Mouse (Mus musculus): ENCODE measurements around the gene Cotl1.
A peak's percentile ranks its signal among the peaks of the same experiment; 100 is the strongest.

The Cotl1 gene

DNA sequence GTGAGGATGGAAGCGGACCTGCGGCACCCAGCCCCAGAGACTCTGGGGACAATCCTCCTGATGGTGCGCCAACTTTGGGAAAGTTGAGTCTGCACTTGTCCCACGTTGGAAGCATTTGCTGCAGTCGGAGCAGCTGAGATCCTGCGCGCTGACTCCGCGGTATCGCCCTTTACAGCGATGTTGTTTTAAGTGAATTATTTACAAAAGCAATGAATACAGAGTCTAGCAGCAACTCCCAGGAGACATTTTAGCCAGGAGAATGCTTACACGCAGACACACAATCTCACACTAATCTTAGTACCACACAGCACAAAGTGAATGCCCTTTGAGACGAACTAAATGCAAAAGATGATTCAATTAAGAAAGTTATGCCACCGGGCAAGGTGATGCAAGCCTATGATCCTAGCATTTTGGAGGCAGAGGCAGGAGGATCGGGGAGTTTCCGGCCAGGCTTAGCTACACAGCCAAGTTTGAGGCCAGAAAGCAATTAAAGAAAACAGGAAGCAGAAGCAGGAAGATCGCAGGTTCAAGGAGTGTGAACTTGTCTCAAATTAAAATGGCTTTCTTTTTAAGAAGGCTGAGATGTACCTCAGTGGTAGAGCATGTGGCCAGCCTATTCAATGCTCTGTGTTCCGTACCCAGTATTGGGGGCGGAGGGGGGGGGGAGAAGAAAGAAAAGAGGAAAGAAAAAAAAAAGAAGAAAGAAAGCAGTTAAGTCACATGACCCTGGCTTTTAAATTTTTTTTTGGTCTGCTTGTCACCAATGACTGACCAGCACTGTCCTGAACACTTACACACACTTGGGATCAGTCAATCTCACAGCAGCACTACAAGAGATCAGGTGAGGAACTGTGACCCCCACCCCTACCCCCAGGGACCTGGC is 2.0 kb downstream of the Cotl1 start:
- DNase-seq = no peak

DNA sequence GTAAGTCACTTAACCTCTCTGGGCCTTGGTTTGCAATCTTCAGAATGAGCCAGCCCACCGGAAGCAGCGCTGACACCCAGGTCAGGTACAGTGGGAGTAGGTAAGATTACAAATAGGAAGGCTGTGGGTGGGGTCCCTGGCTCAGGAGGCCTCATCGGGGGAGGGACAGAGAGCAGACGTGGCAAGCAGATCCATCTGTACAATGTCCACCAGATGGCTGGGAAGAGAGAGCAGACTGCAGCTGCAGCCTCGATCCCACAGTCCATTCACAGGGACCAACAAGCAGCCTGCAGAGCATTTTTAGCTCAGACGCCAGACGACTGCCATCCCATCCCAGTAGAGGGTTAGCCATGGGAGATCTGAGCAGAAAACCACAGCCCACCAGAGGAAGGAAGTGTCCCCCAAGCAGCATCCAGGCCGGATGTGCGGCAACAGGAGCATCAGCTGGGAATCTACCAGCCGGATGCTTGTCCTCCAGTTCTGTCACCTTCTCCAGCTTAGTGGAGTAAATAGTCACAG is 2.7 kb downstream of the Cotl1 start:
- peak; percentile 54 to 65 for DNase-seq

GRCm38 (mm10) chr8:119836831-119837230 is 3.5 kb downstream of the Cotl1 start:
- DNase-seq = no peak

GRCm38 (mm10) chr8:119835270-119835669 is 5.1 kb downstream of the Cotl1 start:
- DNase-seq = no peak

- no peak for DNase-seq
Measured at GRCm38 (mm10) chr8:119834676-119835075, 5.7 kb downstream of the Cotl1 start.

GRCm38 (mm10) chr8:119832931-119833330 is 7.4 kb downstream of the Cotl1 start:
- DNase-seq = no peak

GRCm38 (mm10) chr8:119832101-119832617 is 8.2 kb downstream of the Cotl1 start:
- no peak for DNase-seq

DNA sequence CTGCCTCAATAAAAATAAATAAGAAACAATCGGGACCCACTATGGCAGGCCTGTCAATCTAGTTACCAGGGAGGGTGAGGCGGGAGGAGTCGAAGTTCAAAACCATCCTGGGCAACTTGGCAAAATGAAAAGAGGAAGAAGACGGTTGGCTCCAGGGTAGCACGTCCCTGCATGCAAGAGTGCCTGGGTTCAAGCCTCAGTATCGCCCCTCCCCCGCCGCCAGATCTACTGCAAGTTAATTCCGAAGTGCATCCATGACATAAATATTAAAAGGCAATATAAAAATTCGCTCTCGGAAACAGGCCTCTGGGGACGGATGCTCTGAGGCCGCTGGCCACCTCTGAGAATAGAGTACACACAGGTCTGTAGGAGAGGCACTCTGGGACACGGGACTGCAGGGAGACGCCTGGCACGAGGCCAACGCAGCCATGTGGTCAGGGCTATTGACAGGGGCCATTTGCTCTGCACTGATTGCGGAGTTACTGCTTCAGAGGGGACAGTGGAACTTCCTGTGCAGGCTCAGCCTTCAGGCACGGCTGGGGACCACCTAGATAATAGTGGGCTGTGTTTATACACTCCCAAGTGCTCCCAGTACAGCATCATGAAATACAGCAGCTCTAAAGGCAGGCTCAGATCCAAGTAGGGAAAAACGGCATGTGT is 8.9 kb downstream of the Cotl1 start:
- peak; percentile 84 to 90 for DNase-seq

DNA sequence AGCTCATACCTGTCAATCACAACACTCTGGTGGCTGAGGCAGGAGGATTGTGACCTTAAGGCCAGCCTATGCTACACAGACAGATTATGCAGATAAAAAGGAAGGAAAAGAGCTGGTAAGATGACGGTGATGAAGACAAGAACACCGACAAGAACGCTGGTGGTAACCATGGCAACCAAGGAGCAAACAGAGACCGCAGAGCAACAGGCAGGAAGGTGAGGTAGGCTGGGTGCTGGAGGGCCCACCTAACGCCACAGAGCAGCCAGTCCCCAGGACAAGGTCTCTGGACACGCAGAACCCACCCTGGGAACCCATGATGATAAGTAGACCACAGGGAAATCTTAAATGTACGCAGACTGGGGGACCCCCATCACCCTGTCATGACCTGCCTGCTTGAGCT is 9.8 kb downstream of the Cotl1 start:
- DNase-seq = no peak

DNA sequence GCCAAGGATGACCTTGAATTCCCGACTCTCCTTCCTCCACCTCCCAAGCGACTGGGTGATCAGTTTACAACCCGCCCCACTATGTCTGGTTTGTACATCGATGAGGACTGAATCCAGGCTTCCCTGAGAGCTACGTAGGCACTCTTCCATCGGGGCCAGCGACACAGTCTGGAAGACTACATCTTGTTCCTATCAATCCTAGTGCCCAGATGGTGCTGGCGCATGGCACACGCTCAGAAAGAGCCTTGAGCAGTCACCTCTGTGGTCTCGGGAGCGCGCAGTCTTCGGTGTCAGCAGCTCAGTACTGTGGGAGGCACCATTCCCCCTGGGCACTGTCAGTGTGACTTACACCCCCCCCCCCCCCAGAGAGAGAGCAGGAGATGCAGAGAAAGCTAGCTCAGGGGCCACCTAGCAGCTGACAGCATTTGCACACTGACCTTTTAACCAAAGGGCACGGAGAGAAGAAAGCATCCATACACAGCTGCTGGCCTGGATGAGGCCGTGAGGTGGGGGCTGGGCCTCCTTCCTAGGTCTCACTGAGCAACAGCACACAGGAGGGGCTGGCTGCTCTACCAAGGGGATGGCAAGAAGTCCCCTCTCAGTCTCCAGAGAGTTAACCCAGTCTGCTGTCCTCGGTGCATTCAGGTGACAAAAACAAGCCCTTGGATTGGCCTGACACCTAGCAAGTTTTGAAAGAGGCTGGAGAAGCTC is 10.3 kb downstream of the Cotl1 start:
- no peak for DNase-seq

- no peak for DNase-seq
Measured at GRCm38 (mm10) chr8:119829420-119829819, 10.9 kb downstream of the Cotl1 start.

GRCm38 (mm10) chr8:119829015-119829414 is 11.3 kb downstream of the Cotl1 start:
- DNase-seq = no peak

DNA sequence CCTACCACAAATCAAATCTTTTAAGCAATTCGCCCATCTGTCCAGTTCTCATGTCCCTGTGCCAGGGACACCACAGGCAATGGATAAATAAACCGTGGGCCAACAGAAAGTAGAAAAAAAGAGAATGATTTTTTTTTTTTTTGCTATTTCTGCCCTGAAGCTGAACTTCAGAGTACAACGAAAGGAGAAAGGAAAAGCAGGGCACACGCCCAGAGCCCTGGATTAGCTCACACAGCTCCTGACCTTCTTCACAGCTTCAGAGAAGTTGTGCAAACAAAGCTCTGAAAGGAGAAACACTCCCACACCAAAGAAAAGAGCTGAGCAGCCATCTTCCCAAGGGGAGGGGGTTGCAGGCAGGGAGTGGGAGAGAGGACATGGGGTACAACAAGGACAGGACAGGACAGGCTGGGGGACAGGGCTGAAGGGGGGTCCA is 12.6 kb downstream of the Cotl1 start:
- peak; percentile 56 to 62 for DNase-seq

DNA sequence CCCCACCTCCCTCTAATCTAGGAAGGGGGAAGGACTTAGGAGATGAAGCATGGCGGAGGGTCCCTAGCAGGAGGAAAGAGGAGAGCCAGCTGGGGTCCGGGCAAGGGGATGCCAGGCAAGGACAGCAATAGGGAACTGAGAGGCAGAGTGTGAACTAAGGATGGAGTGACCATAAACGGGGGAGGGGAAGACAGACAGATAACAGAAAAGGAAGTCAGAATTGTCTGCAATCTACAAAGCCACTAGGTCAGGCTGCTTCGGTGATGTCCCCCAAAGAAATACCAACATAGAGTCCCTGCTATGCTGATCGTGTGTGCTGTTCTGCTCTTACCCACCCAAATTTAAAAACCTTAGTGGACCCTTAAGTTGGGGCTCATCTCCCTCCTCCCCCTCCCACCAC is 13.4 kb downstream of the Cotl1 start:
- no peak for DNase-seq

- no peak for DNase-seq
Measured at GRCm38 (mm10) chr8:119825950-119826730, 14.2 kb downstream of the Cotl1 start.

DNA sequence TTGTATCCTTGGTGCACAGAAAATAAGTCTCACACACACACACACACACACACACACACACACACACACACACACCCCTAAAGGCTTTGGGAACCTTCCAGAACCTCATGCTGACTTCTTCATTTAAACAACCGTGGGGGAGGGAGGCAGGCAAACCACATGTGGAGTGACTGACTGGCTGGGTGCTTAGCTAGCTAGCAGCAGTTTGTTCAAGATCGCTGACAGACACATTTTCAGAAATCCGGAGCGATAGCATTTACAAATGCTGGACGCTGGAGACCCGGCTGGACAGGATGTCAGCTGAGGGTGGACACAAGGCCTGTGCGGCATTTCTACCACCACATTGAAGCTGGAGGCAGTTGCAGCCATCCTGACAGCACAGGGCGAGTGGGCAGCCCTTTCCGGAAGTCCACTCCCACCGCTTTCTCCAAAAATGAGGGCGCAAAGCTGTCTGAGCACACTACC is 15.5 kb downstream of the Cotl1 start:
- peak; percentile 65 to 87 for DNase-seq

DNA sequence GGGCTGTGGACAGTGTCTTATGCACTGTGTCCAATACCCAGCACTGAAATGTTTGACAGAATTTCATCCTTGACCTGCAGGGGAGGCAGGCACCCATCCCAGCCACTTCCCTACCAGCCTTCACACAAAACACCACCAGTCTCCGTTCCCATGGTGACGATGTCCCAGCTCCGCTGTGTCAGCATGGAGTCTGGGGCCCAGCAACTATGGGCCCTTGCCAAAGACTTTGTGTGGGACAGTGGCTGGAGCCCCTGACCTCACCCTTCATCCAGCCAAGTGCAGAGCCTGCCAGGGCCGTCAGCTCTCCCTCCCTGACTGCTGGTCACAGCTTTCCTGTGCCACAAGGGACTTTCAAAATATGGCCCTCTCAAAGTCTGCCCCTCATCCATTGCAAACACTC is 16.2 kb downstream of the Cotl1 start:
- peak in 1 of 2 experiments; percentile 78 for DNase-seq

DNA sequence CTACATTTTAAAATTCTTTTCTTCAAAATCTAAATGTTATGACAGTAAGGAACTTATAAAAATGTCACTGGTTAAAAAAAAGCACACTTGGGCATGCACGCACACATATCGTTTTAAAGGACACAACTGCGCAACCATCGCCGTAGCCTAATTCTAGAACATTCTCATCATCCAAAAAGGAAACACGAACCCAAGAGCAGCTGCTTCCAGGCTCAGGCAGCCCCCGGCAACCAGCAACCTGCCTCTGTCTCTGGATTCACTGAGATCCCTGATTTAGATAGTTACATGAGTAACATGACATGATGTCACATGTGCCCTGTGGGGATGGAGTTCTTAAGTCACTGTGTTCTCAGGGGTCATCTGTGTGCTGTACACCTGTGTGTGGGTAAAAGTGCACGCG is 17.1 kb downstream of the Cotl1 start:
- DNase-seq = no peak

- no peak for DNase-seq
Measured at GRCm38 (mm10) chr8:119821691-119822090, 18.7 kb downstream of the Cotl1 start.

DNA sequence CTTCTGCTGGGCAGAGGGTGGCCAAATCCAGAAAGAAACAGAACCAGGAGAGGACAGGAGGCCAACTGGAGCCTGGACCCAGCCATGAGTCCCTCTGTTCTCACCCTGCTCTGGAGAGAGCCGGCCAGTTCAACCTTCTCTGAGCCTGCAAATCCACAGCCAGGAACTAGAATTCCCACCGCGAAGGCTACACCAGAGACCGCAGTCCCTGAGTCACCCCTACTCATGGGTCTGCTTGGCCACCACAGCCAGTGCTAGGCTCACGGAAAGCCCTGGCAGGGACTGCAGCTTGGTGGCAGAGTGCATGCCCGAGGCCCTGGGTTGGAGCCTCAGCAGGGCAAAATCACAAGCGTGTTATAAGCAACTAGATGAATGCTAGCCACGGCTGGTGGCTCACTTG is 20.4 kb downstream of the Cotl1 start:
- DNase-seq = no peak

- DNase-seq = no peak
Measured at GRCm38 (mm10) chr8:119819316-119819715, 21.0 kb downstream of the Cotl1 start.

DNA sequence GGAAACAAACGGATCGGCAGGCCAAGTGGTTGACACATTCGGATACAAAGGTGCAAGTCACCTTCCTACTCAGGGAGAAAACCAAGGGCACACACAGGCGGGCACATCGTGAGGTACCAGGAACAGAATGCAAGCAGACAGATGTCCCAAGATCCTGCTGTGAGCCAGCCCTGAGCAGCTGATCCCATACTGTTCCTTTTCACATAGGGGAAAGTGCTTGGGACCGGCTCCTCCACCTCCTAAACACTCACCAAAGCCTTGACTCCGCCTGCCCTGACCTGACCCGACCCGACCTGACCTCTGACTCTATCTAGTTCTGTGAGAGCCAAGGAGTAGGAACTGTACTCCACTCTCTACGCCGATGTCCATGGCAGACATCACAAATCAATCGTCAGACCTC is 22.9 kb downstream of the Cotl1 start:
- DNase-seq = no peak
